Mouse (Mus musculus): ENCODE data around the gene Hist1h1t. TPM values are rescaled to one million over a fixed set of nuclear protein-coding genes. Genes with fewer than 3 reads are reported as not detected.
"Not testable (repeated sequence)": the region's sequence is repeated elsewhere in the genome, so short reads cannot be mapped to it uniquely, and the experiment has no call there.

Gene Hist1h1t
- polyA plus RNA-seq (2012; rRNA removed): not detected in 2 replicates

- WGBS: 73% methylated on average over 13 of the region's 13 CpGs
Observed at GRCm38 (mm10) chr13:23695514-23695913, at the start of gene Hist1h1t. Hist1h1t (plus strand) TSS chr13:23695814.

GRCm38 (mm10) chr13:23659636-23660366, 35.8 kb upstream of the Hist1h1t start:
- 71% methylated on average over 6 of the region's 6 CpGs for WGBS
- H3K36me3 ChIP-seq (ENCODE audit: control insufficient read depth, insufficient read depth, low read length): no peaks in the 10 kb centered on the region
- no peaks in the 10 kb centered on the region for H3K4me1 ChIP-seq (ENCODE audit: control insufficient read depth, insufficient read depth, insufficient read length, low read length)
- H3K27me3 ChIP-seq (ENCODE audit: control insufficient read depth, insufficient read depth, low read length): no peaks in the 10 kb centered on the region
- TF ChIP-seq POLR2A (IDR thresholded peaks at IDR 0.05; ENCODE audit: low read depth, low read length) (no peak), CTCF (IDR thresholded peaks at IDR 0.05; ENCODE audit: extremely low read depth, insufficient read length, insufficient replicate concordance, low read depth, low read length) (no peak)
- H3K4me3 ChIP-seq (ENCODE audit: low read depth, low read length): no peak overlapping the region
- H3K27ac ChIP-seq (ENCODE audit: insufficient read depth, low read depth, low read length): no peak overlapping the region

More at GRCm38 (mm10) chr13:23695514-23695913, at the start of gene Hist1h1t:
- H3K4me3 ChIP-seq (ENCODE audit: low read depth, low read length): no peak within 1 kb of the TSS
- TF ChIP-seq CTCF (IDR thresholded peaks at IDR 0.05; ENCODE audit: extremely low read depth, insufficient read length, insufficient replicate concordance, low read depth, low read length) (no peak), POLR2A (IDR thresholded peaks at IDR 0.05; ENCODE audit: low read depth, low read length) (no peak)
- no peaks in the 10 kb centered on the region for H3K27me3 ChIP-seq (ENCODE audit: control insufficient read depth, insufficient read depth, low read length)
- H3K36me3 ChIP-seq (ENCODE audit: control insufficient read depth, insufficient read depth, low read length): peaks cover 8% of the 10 kb centered on the region
- peaks cover 4% of the 10 kb centered on the region; the same call in 1 of the 2 replicates for H3K4me1 ChIP-seq (ENCODE audit: control insufficient read depth, insufficient read depth, insufficient read length, low read length)
- H3K27ac ChIP-seq (ENCODE audit: insufficient read depth, low read depth, low read length): no peak within 1 kb of the TSS

GRCm38 (mm10) chr13:23662536-23662935, 33.1 kb upstream of the Hist1h1t start:
- Histone ChIP-seq H3K4me1 (ENCODE audit: control insufficient read depth, insufficient read depth, insufficient read length, low read length) (no peaks in the 10 kb centered on the region), H3K36me3 (ENCODE audit: control insufficient read depth, insufficient read depth, low read length) (no peaks in the 10 kb centered on the region), H3K27me3 (ENCODE audit: control insufficient read depth, insufficient read depth, low read length) (no peaks in the 10 kb centered on the region), H3K27ac (ENCODE audit: insufficient read depth, low read depth, low read length) (no peak overlapping the region), H3K4me3 (ENCODE audit: low read depth, low read length) (no peak overlapping the region)
- no peak for TF ChIP-seq POLR2A (IDR thresholded peaks at IDR 0.05; ENCODE audit: low read depth, low read length)
- no peak for TF ChIP-seq CTCF (IDR thresholded peaks at IDR 0.05; ENCODE audit: extremely low read depth, insufficient read length, insufficient replicate concordance, low read depth, low read length)
- WGBS: 65% methylated on average over 3 of the region's 3 CpGs

- Histone ChIP-seq H3K27me3 (ENCODE audit: control insufficient read depth, insufficient read depth, low read length) (no peaks in the 10 kb centered on the region), H3K4me1 (ENCODE audit: control insufficient read depth, insufficient read depth, insufficient read length, low read length) (no peaks in the 10 kb centered on the region), H3K4me3 (ENCODE audit: low read depth, low read length) (no peak overlapping the region), H3K36me3 (ENCODE audit: control insufficient read depth, insufficient read depth, low read length) (no peaks in the 10 kb centered on the region), H3K27ac (ENCODE audit: insufficient read depth, low read depth, low read length) (no peak overlapping the region)
- WGBS: 83% methylated on average over 6 of the region's 6 CpGs
- no peak for TF ChIP-seq CTCF (IDR thresholded peaks at IDR 0.05; ENCODE audit: extremely low read depth, insufficient read length, insufficient replicate concordance, low read depth, low read length)
Observed at GRCm38 (mm10) chr13:23681990-23682582, 13.5 kb upstream of the Hist1h1t start.

- Histone ChIP-seq H3K4me3 (ENCODE audit: low read depth, low read length) (no peak overlapping the region), H3K36me3 (ENCODE audit: control insufficient read depth, insufficient read depth, low read length) (no peaks in the 10 kb centered on the region), H3K4me1 (ENCODE audit: control insufficient read depth, insufficient read depth, insufficient read length, low read length) (no peaks in the 10 kb centered on the region), H3K27me3 (ENCODE audit: control insufficient read depth, insufficient read depth, low read length) (no peaks in the 10 kb centered on the region), H3K27ac (ENCODE audit: insufficient read depth, low read depth, low read length) (no peak overlapping the region)
- no peak for TF ChIP-seq CTCF (IDR thresholded peaks at IDR 0.05; ENCODE audit: extremely low read depth, insufficient read length, insufficient replicate concordance, low read depth, low read length)
- no peak for TF ChIP-seq POLR2A (IDR thresholded peaks at IDR 0.05; ENCODE audit: low read depth, low read length)
- 41% methylated on average over 1 of the region's 1 CpGs for WGBS
Observed at GRCm38 (mm10) chr13:23682623-23682946, 13.0 kb upstream of the Hist1h1t start.

- H3K27me3 ChIP-seq (ENCODE audit: control insufficient read depth, insufficient read depth, low read length); H3K4me1 ChIP-seq (ENCODE audit: control insufficient read depth, insufficient read depth, insufficient read length, low read length); H3K36me3 ChIP-seq (ENCODE audit: control insufficient read depth, insufficient read depth, low read length): not testable (repeated sequence)
- H3K27ac ChIP-seq (ENCODE audit: insufficient read depth, low read depth, low read length): peak overlapping the region; percentile 99
- 8% methylated on average over 16 of the region's 30 CpGs for WGBS
- peak overlapping the region; percentile 90 for H3K4me3 ChIP-seq (ENCODE audit: low read depth, low read length)
Observed at GRCm38 (mm10) chr13:23682947-23683754, 12.5 kb upstream of the Hist1h1t start.

GRCm38 (mm10) chr13:23683755-23684281, 11.8 kb upstream of the Hist1h1t start, which contains the start of the genes Hist1h2ac and Hist1h2bc:
Hist1h2ac (minus strand) TSS chr13:23683948.
Hist1h2bc (plus strand) TSS chr13:23684199.
- TF ChIP-seq POLR2A (IDR thresholded peaks at IDR 0.05; ENCODE audit: low read depth, low read length) (no peak; the same call in 1 of the 2 replicates), CTCF (IDR thresholded peaks at IDR 0.05; ENCODE audit: extremely low read depth, insufficient read length, insufficient replicate concordance, low read depth, low read length) (no peak)
- Histone ChIP-seq H3K27me3 (ENCODE audit: control insufficient read depth, insufficient read depth, low read length) (no peaks in the 10 kb centered on the region), H3K27ac (ENCODE audit: insufficient read depth, low read depth, low read length) (peak within 1 kb of the TSS; percentile 99), H3K4me3 (ENCODE audit: low read depth, low read length) (peak within 1 kb of the TSS; percentile 90), H3K4me1 (ENCODE audit: control insufficient read depth, insufficient read depth, insufficient read length, low read length) (0 out of 2 replicates have a peak, but pooled peaks cover under 1% of the 10 kb centered on the region), H3K36me3 (ENCODE audit: control insufficient read depth, insufficient read depth, low read length) (no peaks in the 10 kb centered on the region)
- WGBS: under 1% methylated on average over 32 of the region's 32 CpGs
